In the genomic region with DNA sequence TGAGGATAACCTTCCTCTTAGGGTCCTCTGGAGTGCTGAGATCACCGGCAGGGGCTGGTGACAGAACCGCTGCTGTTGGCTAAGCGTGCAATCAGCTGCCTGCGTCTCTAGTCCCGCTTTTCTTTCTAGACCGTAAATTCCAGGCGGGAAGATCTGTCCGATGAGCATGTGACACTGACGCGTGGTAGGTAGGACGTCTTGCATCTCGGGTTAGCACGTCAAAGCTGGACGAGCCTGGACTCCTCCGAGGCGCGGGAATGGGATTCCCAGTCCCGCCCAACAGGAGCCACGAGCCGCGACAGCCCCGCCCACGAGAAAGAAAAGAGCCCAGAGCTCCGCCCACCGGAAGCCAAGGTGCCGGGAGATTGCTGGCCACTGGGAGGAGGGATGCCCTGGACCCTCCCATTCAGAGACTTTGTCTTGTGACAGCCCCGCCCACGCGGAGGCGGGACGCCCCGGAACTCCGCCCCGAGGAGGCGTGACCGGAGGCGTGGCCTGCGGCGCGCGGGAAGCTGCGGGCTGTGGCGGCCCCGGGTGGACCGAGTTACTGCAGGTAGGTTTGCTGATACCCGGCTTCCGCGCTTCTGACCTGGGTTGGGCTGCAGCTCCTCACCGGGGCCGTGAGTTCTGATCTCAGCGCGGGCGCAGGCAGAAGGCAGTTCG, we compare ENCODE assay signal across 8 mouse cellular contexts. TPM values are rescaled to one million over a fixed set of nuclear protein-coding genes. Genes with fewer than 3 reads are reported as not detected.
DNase-seq lines count a peak whose midpoint lies in the region; ATAC-seq and TF ChIP-seq lines count a peak whose summit lies in the region.

Gene Chaf1b (plus strand): TSS at position 479 of the 663 bp plus-strand sequence.

- peak; percentile 95 for ATAC-seq in kidney, embryonic 14.5 days (ENCODE audit: low FRiP score, low TSS enrichment)
- ATAC-seq in limb, embryonic 15.5 days (ENCODE audit: insufficient number of reproducible peaks, low FRiP score, low TSS enrichment, low read depth), result peak; percentile 91

- 0% methylated on average over 49 of the region's 54 CpGs for WGBS in kidney, embryonic 14.5 days
- under 1% methylated on average over 54 of the region's 54 CpGs for WGBS in limb, embryonic 15.5 days

- peaks cover 4% of the 10 kb centered on the region; the same call in 1 of the 2 replicates for H3K4me1 ChIP-seq in bone marrow macrophage, adult 2 months (ENCODE audit: control insufficient read depth, insufficient read depth, low read length)
- H3K4me1 ChIP-seq in embryonic fibroblast, embryonic 13.5 days (ENCODE audit: control insufficient read depth, insufficient read depth, low read length), result no peaks in the 10 kb centered on the region; the same call in 1 of the 2 replicates
- H3K4me1 ChIP-seq in kidney, embryonic 14.5 days (ENCODE audit: control insufficient read depth, insufficient read depth, low read length), result peaks cover 7% of the 10 kb centered on the region; the same call in 1 of the 2 replicates
- peaks cover 16% of the 10 kb centered on the region for H3K4me1 ChIP-seq in limb, embryonic 15.5 days

- peak within 1 kb of the TSS; percentile 95 for H3K4me3 ChIP-seq in bone marrow macrophage, adult 2 months (ENCODE audit: insufficient read depth, low read length)
- peak within 1 kb of the TSS; percentile 62 for H3K4me3 ChIP-seq in embryonic fibroblast, embryonic 13.5 days (ENCODE audit: insufficient read depth, low read length)
- peak within 1 kb of the TSS; percentile 81 for H3K4me3 ChIP-seq in kidney, embryonic 14.5 days (ENCODE audit: low read length)
- peak within 1 kb of the TSS; percentile 85 for H3K4me3 ChIP-seq in limb, embryonic 15.5 days

- H3K36me3 ChIP-seq in kidney, embryonic 14.5 days (ENCODE audit: control insufficient read depth, insufficient read depth, low read length), result peaks cover 14% of the 10 kb centered on the region
- H3K36me3 ChIP-seq in limb, embryonic 15.5 days, result peaks cover 9% of the 10 kb centered on the region

- peak; percentile 98 for DNase-seq in A20 (ENCODE audit: low read depth, low spot score)
- peak; percentile 92 to 95 for DNase-seq in heart, adult 9 months (ENCODE audit: low spot score in 2 of 2)
- peak; percentile 90 to 96 for DNase-seq in monocyte, adult 2 months (ENCODE audit: low read depth in 1 of 2, low spot score in 2 of 2)
- DNase-seq in spleen, postnatal 36 days (ENCODE audit: low spot score in 2 of 2), result peak; percentile 95 to 96

- peak within 1 kb of the TSS; percentile 36; the same call in 1 of the 2 replicates for H3K27ac ChIP-seq in bone marrow macrophage, adult 2 months (ENCODE audit: insufficient read depth, low read depth, low read length)
- H3K27ac ChIP-seq in embryonic fibroblast, embryonic 13.5 days (ENCODE audit: insufficient read depth, low read length), result no peak within 1 kb of the TSS
- H3K27ac ChIP-seq in kidney, embryonic 14.5 days (ENCODE audit: low read depth, low read length), result peak within 1 kb of the TSS; percentile 37; the same call in 1 of the 2 replicates
- peak within 1 kb of the TSS; percentile 50; the same call in 1 of the 2 replicates for H3K27ac ChIP-seq in limb, embryonic 15.5 days

- no peak for TF ChIP-seq POLR2A in bone marrow macrophage, adult 2 months (IDR thresholded peaks at IDR 0.05; ENCODE audit: borderline replicate concordance, low read depth, low read length)
- peak; percentile 19; the same call in 1 of the 2 replicates for TF ChIP-seq POLR2A in embryonic fibroblast, embryonic 13.5 days (IDR thresholded peaks at IDR 0.05; ENCODE audit: low read depth, low read length)

- H3K27me3 ChIP-seq in kidney, embryonic 14.5 days (ENCODE audit: control insufficient read depth, insufficient read depth, low read length), result no peaks in the 10 kb centered on the region
- H3K27me3 ChIP-seq in limb, embryonic 15.5 days, result no peaks in the 10 kb centered on the region

- no peaks in the 10 kb centered on the region for H3K9me3 ChIP-seq in kidney, embryonic 14.5 days (ENCODE audit: control insufficient read depth, low read length)
- no peaks in the 10 kb centered on the region for H3K9me3 ChIP-seq in limb, embryonic 15.5 days

- no peak for TF ChIP-seq CTCF in bone marrow macrophage, adult 2 months (IDR thresholded peaks at IDR 0.05; ENCODE audit: low read depth, low read length)
- TF ChIP-seq CTCF in embryonic fibroblast, embryonic 13.5 days (IDR thresholded peaks at IDR 0.05; ENCODE audit: borderline replicate concordance, insufficient read depth, low read length), result no peak

- H3K4me2 ChIP-seq in kidney, embryonic 14.5 days (replicated peaks; ENCODE audit: low read depth, low read length), result peak within 1 kb of the TSS; percentile 86
- H3K4me2 ChIP-seq in limb, embryonic 15.5 days, result peak within 1 kb of the TSS; percentile 86

- peak within 1 kb of the TSS; percentile 80 for H3K9ac ChIP-seq in kidney, embryonic 14.5 days (ENCODE audit: low read depth, low read length)
- peak within 1 kb of the TSS; percentile 67 for H3K9ac ChIP-seq in limb, embryonic 15.5 days

RNA-seq across cellular contexts. Expression of gene Chaf1b, which starts in this region (rescaled TPM):
- polyA plus RNA-seq in bone marrow macrophage, adult 2 months (2012; ENCODE audit: insufficient read depth, insufficient read length, missing spikeins), result 9.0 and 10.3 TPM in 2 replicates
- polyA plus RNA-seq in embryonic fibroblast, embryonic 13.5 days (2011; ENCODE audit: insufficient read length, low read depth, missing spikeins), result 15.0 and 19.3 TPM in 2 replicates
- 91.6 and 91.7 TPM in 2 replicates for polyA plus RNA-seq in kidney, embryonic 14.5 days (2014; fragmentation: Nextera tagmentation; extraction: Ambion mirVana)
- 55.7 and 56.7 TPM in 2 replicates for polyA plus RNA-seq in limb, embryonic 15.5 days (2015; fragmentation: Nextera tagmentation; extraction: Ambion mirVana)
